Mouse (Mus musculus) gastrocnemius, postnatal 25 days (tissue): ENCODE measurements around the gene Shisa5. TPM values are rescaled to one million over a fixed set of nuclear protein-coding genes. Genes with fewer than 3 reads are reported as not detected.
A peak's percentile ranks its signal among the peaks of the same experiment; 100 is the strongest.

Source experiments
- DNase-seq: peaks from one replicate; pipeline ENCODE4 v3.0.0; 2022
- total RNA-seq, 2 experiments: library from RNA; stranded (reverse); gene quantifications; 1 replicate in 1 of 2; 2 replicates in 1 of 2; pipeline ENCODE4 v1.2.3; 2021

Gene Shisa5
- total RNA-seq, 2 experiments from 2014 or later, result 12.9 to 21.6 TPM

GRCm38 (mm10) chr9:109053851-109054250, 15.5 kb downstream of the Shisa5 start:
- no peak for DNase-seq

GRCm38 (mm10) chr9:109054712-109055111, 16.3 kb downstream of the Shisa5 start:
- DNase-seq, result peak; percentile 59

- no peak for DNase-seq
Observed at GRCm38 (mm10) chr9:109055271-109056030, 17.1 kb downstream of the Shisa5 start.

- DNase-seq, result no peak
Observed at GRCm38 (mm10) chr9:109056081-109056690, 17.8 kb downstream of the Shisa5 start.

- DNase-seq, result no peak
Observed at GRCm38 (mm10) chr9:109056916-109057315, 18.6 kb downstream of the Shisa5 start.

- no peak for DNase-seq
Observed at GRCm38 (mm10) chr9:109057543-109057942, 19.2 kb downstream of the Shisa5 start.

- no peak for DNase-seq
Observed at GRCm38 (mm10) chr9:109058006-109058765, 19.8 kb downstream of the Shisa5 start.

- DNase-seq, result peak; percentile 92
Observed at GRCm38 (mm10) chr9:109059136-109059903, 21.0 kb downstream of the Shisa5 start, which contains the start of gene Trex1. Trex1 (minus strand) TSS chr9:109059734.

- no peak for DNase-seq
Observed at GRCm38 (mm10) chr9:109060184-109060897, 22.0 kb downstream of the Shisa5 start.

- DNase-seq, result no peak
Observed at GRCm38 (mm10) chr9:109060898-109061295, 22.5 kb downstream of the Shisa5 start.

GRCm38 (mm10) chr9:109068095-109068735, 29.9 kb downstream of the Shisa5 start:
- DNase-seq, result no peak

- peak; percentile 89 for DNase-seq
Observed at GRCm38 (mm10) chr9:109073661-109074573, 35.6 kb downstream of the Shisa5 start, which contains the start of gene Atrip. Atrip (minus strand) TSS chr9:109074124.

- no peak for DNase-seq
Observed at GRCm38 (mm10) chr9:109080516-109080915, 42.2 kb downstream of the Shisa5 start.

- no peak for DNase-seq
Observed at GRCm38 (mm10) chr9:109081749-109082123, 43.4 kb downstream of the Shisa5 start.

- DNase-seq, result peak; percentile 85
Observed at GRCm38 (mm10) chr9:109082124-109082800, 43.9 kb downstream of the Shisa5 start, which contains the start of the genes Ccdc51 and Tma7. Ccdc51 (plus strand) TSS chr9:109082493. Tma7 (minus strand) TSS chr9:109082587.

GRCm38 (mm10) chr9:109084922-109085321, 46.6 kb downstream of the Shisa5 start:
- no peak for DNase-seq

GRCm38 (mm10) chr9:109087987-109088386, 49.6 kb downstream of the Shisa5 start:
- DNase-seq, result no peak

- DNase-seq, result no peak
Observed at GRCm38 (mm10) chr9:109090446-109090845, 52.1 kb downstream of the Shisa5 start.

- no peak for DNase-seq
Observed at GRCm38 (mm10) chr9:109091802-109092201, 53.4 kb downstream of the Shisa5 start.
